Mouse (Mus musculus) gonadal fat pad, adult 2 months (tissue): Measurements from ENCODE around the gene Smyd2. TPM values are rescaled to one million over a fixed set of nuclear protein-coding genes. Genes with fewer than 3 reads are reported as not detected.

Experiments used
- DNase-seq: peaks from one replicate; pipeline ENCODE4 v3.0.0-alpha.2; 2012; ENCODE audit warnings: low read depth
- polyA plus RNA-seq: library from polyadenylated mRNA; depleted of rRNA; stranded (reverse); fragments of >200 nt; gene quantifications from 2 replicates; pipeline ENCODE4 v1.2.3, GENCODE M21; 2012

The Smyd2 gene
- polyA plus RNA-seq, 1 experiment, result 51.5 TPM

DNA sequence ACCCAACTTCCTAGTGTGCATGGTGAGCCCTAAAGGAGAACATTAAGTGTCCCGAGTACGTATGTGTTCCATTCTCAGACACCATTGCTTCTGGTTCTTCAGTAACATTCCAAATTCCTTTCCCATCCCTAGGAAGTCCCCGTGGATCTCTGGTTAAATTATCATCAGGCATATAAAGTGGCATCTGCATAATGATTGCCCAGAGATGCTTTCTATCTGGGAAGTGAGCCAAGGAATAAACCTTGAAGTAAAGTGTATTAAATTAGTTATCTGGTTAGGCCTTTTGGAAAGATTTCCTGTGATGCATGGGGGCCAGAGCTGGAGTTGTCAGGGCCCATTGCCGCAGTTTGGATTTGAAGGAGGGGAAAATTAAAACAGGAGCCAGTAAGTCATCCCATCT is 50.1 kb downstream of the Smyd2 start:
- DNase-seq, result no peak

DNA sequence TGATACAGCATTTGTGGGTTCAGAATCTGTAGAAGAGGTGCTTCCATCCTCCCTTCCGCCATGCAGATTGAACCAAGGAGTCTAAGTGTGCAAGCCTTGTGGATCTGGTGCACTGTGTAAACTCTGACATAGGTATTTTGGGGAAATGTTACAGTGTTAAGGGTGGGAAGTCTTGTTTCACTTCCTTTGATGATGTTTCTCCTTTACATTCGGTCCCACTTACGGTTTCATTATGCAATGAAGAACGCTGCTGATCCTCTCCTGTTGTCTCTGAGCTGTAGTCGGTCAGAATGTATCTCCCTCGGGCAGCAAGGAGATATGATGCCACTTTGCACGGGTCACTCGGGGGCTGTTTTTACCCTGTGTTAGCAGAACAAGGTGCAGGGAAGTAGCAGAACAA is 50.5 kb downstream of the Smyd2 start:
- DNase-seq, result no peak

DNA sequence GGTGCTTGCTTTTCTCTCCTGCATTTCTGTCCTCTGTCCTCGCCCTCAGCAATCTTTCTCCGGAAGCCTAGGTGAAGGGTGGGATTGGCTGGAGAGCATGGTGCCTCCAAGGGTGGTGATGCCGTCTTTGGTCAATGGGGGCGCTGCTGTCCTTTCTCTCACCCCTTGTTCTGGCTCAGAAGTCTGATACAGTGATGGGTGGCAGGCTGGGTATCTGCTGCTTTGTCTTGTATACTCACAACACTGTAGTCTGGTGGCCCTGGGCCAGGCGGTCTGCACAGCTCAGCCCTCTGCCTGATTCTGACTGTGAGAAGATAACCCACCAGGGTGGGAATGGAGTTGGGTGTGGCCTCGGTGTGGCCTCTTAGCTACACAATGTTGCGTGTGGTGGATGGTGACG is 51.6 kb downstream of the Smyd2 start:
- DNase-seq, result no peak

GRCm38 (mm10) chr1:189869651-189870270 is 52.4 kb downstream of the Smyd2 start:
- no peak for DNase-seq

GRCm38 (mm10) chr1:189868036-189868435 is 54.1 kb downstream of the Smyd2 start:
- DNase-seq, result no peak

DNA sequence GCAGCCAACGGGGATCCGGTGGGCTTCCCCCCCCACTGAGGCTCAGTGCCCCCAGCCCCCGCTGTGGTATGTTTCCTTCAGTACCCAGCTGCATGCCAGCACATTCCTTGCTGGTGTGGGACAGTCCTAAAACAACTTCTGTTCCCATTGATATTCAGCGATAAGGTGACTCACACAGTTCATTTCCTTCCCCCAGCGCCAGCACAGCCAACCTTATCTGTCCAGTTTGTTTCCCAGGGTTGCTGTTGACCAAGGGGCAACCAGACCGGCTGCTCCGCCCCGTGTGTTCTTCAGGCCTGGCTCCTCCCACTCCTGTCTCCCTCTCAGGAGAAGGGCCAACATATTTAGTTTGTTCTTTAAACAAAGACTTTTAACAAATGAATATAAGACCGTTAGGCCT is 54.7 kb downstream of the Smyd2 start:
- DNase-seq, result no peak

DNA sequence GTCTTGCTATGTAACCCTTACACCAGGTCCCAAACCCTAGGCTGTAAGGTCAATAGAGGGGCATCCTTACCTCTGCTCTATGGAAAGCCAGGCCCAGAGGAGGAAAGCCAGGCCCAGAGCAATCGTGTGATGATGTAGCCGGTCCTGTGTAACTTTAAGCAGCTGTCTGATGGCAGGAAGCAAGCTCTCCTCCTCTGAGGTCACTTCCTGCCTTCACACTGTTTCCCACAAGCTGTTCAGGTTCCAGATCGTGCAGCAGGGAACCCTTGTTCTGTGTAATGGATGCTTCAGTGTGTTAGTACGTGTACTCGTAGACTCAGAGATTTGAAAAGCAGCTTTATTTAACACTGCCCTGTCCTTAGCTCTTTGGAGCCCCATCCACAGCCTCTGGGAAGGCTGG is 55.1 kb downstream of the Smyd2 start:
- no peak for DNase-seq

GRCm38 (mm10) chr1:189866621-189867020 is 55.5 kb downstream of the Smyd2 start:
- DNase-seq, result no peak

DNA sequence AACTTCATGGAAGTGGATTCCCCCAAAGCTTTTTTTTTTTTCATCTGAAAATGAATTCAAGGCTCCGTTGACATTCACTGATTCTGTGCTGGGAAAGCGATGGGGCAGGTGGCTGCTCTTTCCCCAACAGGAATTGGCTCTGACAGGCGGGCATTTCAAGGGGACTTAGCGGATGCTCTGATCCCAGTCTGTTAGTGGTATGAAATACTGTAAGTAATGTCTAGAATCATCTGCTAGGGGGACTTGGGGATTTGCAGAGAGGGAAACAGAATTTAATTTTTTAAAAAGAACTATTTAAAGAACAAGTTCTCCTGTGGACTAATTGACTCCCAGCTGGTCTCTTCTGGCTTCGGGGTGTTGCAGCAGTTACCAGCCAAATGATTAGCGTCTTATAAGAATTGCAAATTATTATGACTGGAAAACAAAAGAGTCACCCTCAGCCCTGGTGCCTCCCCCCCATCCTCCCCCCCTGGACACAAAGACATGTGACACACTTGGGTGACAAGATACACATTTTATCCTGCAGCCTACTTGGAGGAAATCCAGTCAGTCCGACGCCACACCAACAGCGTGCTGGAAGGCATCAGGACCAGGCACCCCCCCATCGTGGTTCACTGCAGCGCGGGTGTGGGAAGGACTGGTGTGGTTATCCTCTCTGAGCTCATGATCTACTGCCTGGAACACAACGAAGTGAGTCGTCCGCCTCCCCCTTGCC is 57.2 kb downstream of the Smyd2 start:
- DNase-seq, result no peak

DNA sequence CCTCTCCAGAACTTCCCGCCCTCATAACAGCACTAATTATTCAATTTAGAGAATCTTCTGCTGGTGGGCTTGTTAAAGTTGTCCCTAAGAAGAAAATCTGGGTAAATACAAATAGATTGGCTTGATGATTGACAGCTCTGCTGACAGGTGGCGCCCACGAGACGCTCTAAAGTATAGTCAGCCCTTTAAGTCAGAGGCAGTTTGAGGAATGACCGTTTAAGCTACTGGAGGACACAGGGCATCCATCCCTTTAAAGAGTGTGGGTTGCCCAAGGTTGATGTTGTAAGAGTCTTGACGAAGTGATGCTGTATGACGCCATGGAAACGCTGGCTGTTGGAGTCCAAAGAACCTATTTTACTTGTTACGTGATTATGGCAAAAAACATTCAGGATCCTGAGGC is 57.9 kb downstream of the Smyd2 start:
- DNase-seq, result no peak

- DNase-seq, result no peak
Observed at GRCm38 (mm10) chr1:189863727-189864126, 58.4 kb downstream of the Smyd2 start.

GRCm38 (mm10) chr1:189860942-189861315 is 61.2 kb downstream of the Smyd2 start:
- no peak for DNase-seq

DNA sequence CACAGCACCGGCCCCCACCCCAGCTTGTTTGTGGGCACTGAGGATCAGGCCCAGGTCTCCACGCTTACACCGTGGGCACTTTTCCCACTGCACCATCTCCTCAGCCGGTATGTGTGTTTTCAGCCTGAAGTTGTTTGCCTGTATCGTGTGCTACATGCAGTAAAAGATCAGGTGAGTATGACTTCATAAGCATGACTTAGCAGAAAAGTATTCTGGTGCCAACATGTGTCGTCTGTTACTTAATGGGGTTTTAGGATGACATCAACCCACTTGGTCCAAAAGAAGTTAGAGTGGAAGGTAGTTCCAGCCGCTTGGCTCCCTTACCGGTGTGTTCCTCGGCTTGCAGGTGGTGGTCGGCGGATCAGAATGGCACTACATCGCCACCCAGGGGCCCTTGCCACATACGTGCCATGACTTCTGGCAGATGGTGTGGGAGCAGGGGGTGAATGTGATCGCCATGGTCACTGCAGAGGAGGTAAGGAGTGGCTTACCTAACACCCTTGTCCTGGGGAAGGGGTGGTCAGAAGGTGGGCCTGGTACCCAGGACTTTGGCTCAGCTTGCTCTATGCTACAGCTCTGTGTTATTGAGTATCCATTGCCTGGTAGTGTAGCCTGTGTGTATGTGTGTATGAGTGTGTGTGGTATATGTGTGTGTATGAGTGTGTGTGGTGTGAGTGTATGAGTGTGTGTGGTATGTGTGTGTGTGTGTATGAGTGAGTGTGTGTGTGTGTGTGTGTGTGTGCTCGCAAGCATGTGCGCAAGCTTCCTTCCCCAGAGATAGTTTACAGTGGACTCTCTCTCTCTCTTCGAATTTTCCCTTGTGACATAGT is 61.8 kb downstream of the Smyd2 start:
- no peak for DNase-seq

DNA sequence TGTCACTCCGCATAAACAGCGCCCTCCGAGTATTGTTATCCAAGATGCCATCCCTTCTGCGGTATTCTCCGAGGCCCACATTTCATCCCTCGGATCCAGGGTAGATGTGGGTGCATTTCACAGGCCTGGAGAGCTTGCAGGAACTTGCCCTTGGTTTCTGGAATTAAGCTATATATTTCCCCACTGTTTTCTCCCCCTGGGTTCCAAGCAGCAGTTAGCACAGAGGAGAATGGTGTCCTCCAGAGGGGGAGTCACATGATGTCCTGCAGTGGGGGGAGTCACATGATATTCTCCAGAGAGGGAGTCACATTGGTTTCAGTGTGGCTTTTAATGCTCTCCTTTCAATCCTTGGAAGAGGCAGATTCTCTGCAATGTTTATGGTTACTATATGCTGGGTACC is 63.8 kb downstream of the Smyd2 start:
- no peak for DNase-seq

GRCm38 (mm10) chr1:189855739-189856138 is 66.4 kb downstream of the Smyd2 start:
- no peak for DNase-seq

DNA sequence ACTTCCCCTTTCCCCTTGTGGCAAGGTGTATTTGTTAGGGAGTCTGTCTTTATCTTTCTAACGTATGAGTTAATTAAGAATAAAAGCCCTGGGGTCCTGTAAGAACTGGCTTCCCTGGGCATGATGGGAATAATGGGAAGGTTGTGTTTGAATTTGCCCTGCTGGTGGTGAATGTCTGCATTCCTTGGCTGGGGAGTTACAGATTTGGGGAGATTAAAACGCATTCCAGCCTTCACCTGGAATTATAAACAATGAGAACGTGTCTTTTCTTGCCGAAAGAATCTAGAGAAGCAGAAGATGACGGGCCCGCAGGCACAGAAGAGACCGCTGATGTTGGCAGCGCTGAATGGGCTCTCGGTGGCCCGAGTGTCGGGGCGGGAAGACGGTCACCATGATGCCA is 67.5 kb downstream of the Smyd2 start:
- DNase-seq, result no peak

DNA sequence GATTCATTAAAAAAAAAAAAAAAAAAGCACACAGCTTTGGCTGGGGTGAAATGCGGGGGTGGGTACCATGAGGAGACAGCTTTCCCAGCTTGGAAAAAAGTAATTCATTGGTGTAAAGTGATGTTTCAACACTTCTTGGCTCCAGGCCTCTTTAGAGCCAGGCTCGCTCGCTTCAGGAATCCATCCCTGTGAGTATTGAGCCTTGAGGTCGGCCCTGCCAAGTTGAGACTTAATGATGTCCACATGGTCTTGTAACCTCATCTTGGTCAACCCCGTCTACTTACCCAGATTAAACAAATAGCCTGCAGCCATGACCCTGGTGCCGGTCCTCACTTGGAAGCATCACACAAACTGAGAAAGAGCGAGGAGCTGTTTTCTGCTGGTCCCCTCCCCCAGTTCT is 69.7 kb downstream of the Smyd2 start:
- DNase-seq, result peak; percentile 81

GRCm38 (mm10) chr1:189852051-189852450 is 70.1 kb downstream of the Smyd2 start:
- no peak for DNase-seq

DNA sequence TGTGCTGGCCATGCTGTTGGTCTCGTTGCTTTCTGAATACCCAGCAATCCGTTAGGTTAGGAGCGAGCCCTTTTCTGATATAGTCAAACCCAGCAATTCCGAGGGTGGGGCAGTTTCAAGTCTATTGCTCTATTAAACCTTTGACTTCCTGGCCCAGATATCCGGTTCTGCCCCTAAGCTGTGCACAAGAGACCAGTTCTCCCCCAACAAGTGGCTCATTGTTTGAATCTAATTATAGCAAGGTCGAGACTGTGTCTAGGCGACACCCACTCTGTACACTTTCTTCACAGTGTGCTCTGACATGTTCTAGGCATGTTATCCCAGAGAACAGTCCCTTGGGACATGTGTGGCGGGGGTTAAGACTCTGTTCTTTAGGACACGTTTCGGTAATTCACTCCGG is 72.6 kb downstream of the Smyd2 start:
- DNase-seq, result no peak

- no peak for DNase-seq
Observed at GRCm38 (mm10) chr1:189846319-189846718, 75.8 kb downstream of the Smyd2 start.

DNA sequence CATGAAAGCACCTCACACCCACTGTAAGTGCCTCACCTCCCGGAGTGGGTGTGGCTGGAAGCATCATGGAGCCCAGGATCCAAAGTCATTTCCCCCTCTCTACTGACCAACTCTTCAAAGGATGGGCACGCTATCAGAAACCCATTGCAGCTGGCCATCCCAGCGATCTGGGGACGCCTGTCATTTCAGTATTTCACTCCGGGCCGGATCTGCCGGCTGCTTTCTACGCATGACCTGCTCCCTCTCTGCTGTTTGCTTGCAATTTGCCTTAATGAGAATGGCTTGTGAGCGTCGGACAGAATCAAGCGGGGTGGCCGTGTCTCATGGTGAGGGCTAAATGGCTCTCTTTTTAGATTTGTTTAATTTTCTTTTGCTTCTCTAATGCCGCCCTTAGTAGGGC is 88.0 kb downstream of the Smyd2 start:
- no peak for DNase-seq

GRCm38 (mm10) chr1:189833351-189833750 is 88.8 kb downstream of the Smyd2 start:
- DNase-seq, result no peak

DNA sequence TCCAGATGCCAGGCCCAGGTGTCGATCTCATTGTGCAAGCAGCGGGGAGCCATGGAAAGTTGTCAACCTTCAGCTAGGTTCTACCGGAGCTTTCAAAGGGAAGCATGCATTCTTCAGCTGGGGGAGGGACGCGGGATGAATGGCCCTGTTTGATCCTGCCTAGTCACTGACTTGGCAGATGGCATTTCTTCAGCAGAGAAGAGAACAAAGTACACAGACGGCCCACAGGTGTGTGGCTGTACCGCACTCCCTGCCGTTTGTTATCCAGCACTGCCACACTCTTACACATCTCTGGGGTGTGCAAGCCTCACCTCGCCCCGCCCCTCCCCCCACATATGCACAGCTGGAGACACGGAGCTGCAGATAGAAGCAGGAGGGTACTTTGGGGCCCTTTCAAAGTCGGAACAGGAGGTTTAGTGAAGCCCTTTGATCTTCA is 91.3 kb downstream of the Smyd2 start:
- peak; percentile 88 for DNase-seq
